Mouse (Mus musculus): Measurements from ENCODE around the gene Ralgapa2.

GRCm38 (mm10) chr2:146488291-146488690 lies 23.9 kb downstream of the Ralgapa2 start:
- no peak for TF ChIP-seq CTCF (IDR thresholded peaks at IDR 0.05; ENCODE audit: borderline replicate concordance, extremely low read depth, insufficient read depth, insufficient read length)
- no peak for TF ChIP-seq POLR2A (IDR thresholded peaks at IDR 0.05; ENCODE audit: borderline replicate concordance, extremely low read depth, insufficient read depth, insufficient read length, poor library complexity, severe bottlenecking)
